ENCODE assay signal across 9 mouse cellular contexts in the genomic region with DNA sequence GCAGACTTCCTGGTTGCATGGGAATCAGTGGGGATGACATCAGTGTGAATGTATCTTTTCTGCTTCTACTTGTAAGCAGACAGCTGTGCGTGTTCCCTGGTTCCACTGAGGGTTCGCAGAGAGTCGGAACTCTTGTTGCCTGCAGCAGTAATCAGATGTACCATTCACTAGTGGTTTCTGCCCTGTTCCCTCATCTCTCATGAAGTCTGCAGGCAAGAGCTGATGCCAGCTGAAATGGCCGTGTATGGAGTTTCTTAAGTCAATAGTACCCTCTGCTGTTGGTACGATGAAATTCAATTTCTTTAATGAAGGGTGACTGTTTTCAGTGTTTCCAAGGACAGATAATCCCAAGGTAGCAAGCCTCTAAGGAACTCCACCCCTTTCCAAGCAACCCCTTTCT. TPM values are rescaled to one million over a fixed set of nuclear protein-coding genes. Genes with fewer than 3 reads are reported as not detected.
DNase-seq lines count a peak whose midpoint lies in the region; ATAC-seq and TF ChIP-seq lines count a peak whose summit lies in the region.
"Had no signal": no experiment of that assay in that cellular context is flagged by ENCODE, and none has a peak within 500 bp of the region (broad histone marks: within the 10 kb centered on the region; RNA-seq: fewer than 3 reads in every experiment).

No protein-coding gene starts in this region.

- no peak overlapping the region for H3K4me2 ChIP-seq in forebrain, embryonic 16.5 days (ENCODE audit: low read length)
- H3K4me2 ChIP-seq in midbrain, embryonic 11.5 days: no peak overlapping the region
- H3K4me2 ChIP-seq: limb, embryonic 12.5 days had no signal

- TF ChIP-seq CTCF in brain, embryonic 14.5 days (IDR thresholded peaks at IDR 0.05; ENCODE audit: borderline replicate concordance, extremely low read depth, insufficient read depth, insufficient read length): peak; percentile 52; the same call in 1 of the 2 replicates

- no peak overlapping the region for H3K27ac ChIP-seq in forebrain, embryonic 16.5 days (ENCODE audit: low read length)
- H3K27ac ChIP-seq in midbrain, embryonic 11.5 days (ENCODE audit: low read depth, low read length): no peak overlapping the region
- H3K27ac ChIP-seq: limb, embryonic 12.5 days had no signal

- H3K27me3 ChIP-seq in forebrain, embryonic 16.5 days (replicated peaks; ENCODE audit: control insufficient read depth, insufficient read depth, low read length): no peaks in the 10 kb centered on the region
- no peaks in the 10 kb centered on the region for H3K27me3 ChIP-seq in midbrain, embryonic 11.5 days (ENCODE audit: control insufficient read depth, insufficient read depth, low read length)
- H3K27me3 ChIP-seq: limb, embryonic 12.5 days had no signal

- peak; percentile 89 for ATAC-seq in forebrain, embryonic 16.5 days
- ATAC-seq in midbrain, embryonic 11.5 days (ENCODE audit: low FRiP score): no peak
- no peak for ATAC-seq in inflammation-experienced regulatory T-cells, adult 6 months

- peak; percentile 53 for DNase-seq in layer of hippocampus, adult 11-12 months (ENCODE audit: low spot score)
- no peak for DNase-seq in layer of hippocampus, postnatal 25 days (ENCODE audit: extremely low spot score in 1 of 2, low spot score in 1 of 2)
- DNase-seq in brain, embryonic 14.5 days (ENCODE audit: low read depth): peak; percentile 86
- peak; percentile 11 to 46 for DNase-seq in kidney, postnatal 4 days
- peak; percentile 84 for DNase-seq in midbrain, embryonic 11.5 days (ENCODE audit: low spot score, missing footprints)
- DNase-seq in thymus, postnatal 36 days: no peak

- H3K4me1 ChIP-seq in forebrain, embryonic 16.5 days (replicated peaks; ENCODE audit: control insufficient read depth, insufficient read depth, low read length): no peaks in the 10 kb centered on the region
- no peaks in the 10 kb centered on the region for H3K4me1 ChIP-seq in midbrain, embryonic 11.5 days (ENCODE audit: control insufficient read depth, insufficient read depth, low read length)

- H3K36me3 ChIP-seq in forebrain, embryonic 16.5 days (ENCODE audit: control insufficient read depth, insufficient read depth): no peaks in the 10 kb centered on the region
- H3K36me3 ChIP-seq in midbrain, embryonic 11.5 days (ENCODE audit: control insufficient read depth, insufficient read depth, low read length): no peaks in the 10 kb centered on the region
- H3K36me3 ChIP-seq: limb, embryonic 12.5 days had no signal

- no peaks in the 10 kb centered on the region for H3K9me3 ChIP-seq in forebrain, embryonic 16.5 days (ENCODE audit: control insufficient read depth, low read length)
- H3K9me3 ChIP-seq in midbrain, embryonic 11.5 days (ENCODE audit: control insufficient read depth, low read length): no peaks in the 10 kb centered on the region

- 62% methylated on average over 5 of the region's 5 CpGs for WGBS in forebrain, embryonic 16.5 days
- 74% methylated on average over 5 of the region's 5 CpGs for WGBS in midbrain, embryonic 11.5 days

- no peak overlapping the region for H3K4me3 ChIP-seq in forebrain, embryonic 16.5 days (replicated peaks; ENCODE audit: low read length)
- H3K4me3 ChIP-seq in midbrain, embryonic 11.5 days (ENCODE audit: low read depth, low read length): no peak overlapping the region
- H3K4me3 ChIP-seq: limb, embryonic 12.5 days had no signal

- TF ChIP-seq POLR2A in brain, embryonic 14.5 days (IDR thresholded peaks at IDR 0.05; ENCODE audit: borderline replicate concordance, extremely low read depth, insufficient read depth, insufficient read length, poor library complexity, severe bottlenecking): no peak

- H3K9ac ChIP-seq in forebrain, embryonic 16.5 days (replicated peaks; ENCODE audit: low read depth, low read length): no peak overlapping the region
- no peak overlapping the region for H3K9ac ChIP-seq in midbrain, embryonic 11.5 days (ENCODE audit: low read length)
- H3K9ac ChIP-seq: limb, embryonic 12.5 days had no signal

RNA-seq across cellular contexts. Expression of gene Vangl1, which starts 38.4 kb away (rescaled TPM):
- total RNA-seq in layer of hippocampus, postnatal 25 days (2021): 1 to 10 TPM; 5.3 to 8.0 TPM
- polyA plus RNA-seq in brain, embryonic 14.5 days (2012; rRNA removed): 10.0 and 15.0 TPM in 2 replicates
- 6.3 and 8.0 TPM in 2 replicates for polyA plus RNA-seq in forebrain, embryonic 16.5 days (2015; fragmentation: Nextera tagmentation; extraction: Ambion mirVana)
- polyA plus RNA-seq in midbrain, embryonic 11.5 days (2014; fragmentation: Nextera tagmentation; extraction: Ambion mirVana): 9.3 and 10.2 TPM in 2 replicates
- polyA plus RNA-seq in inflammation-experienced regulatory T-cells, adult 6 months (2017; shearing (Covaris generic)): under 1 TPM; 0.16 to 0.31 (median 0.17) TPM

Comparison
In these comparisons a context has a peak if more than half of its experiments do, and no peak if none do; other contexts are left out.
1. DNase-seq: peak in layer of hippocampus, adult 11-12 months (single experiment), brain, embryonic 14.5 days (single experiment), kidney, postnatal 4 days (2 of 2) and midbrain, embryonic 11.5 days (single experiment); none in layer of hippocampus, postnatal 25 days (0 of 2) and thymus, postnatal 36 days (0 of 2).